Mouse (Mus musculus): ENCODE measurements around the gene Gsdma3. TPM values are rescaled to one million over a fixed set of nuclear protein-coding genes. Genes with fewer than 3 reads are reported as not detected.

Gene Gsdma3
- polyA plus RNA-seq, 1 experiment = not detected

DNA sequence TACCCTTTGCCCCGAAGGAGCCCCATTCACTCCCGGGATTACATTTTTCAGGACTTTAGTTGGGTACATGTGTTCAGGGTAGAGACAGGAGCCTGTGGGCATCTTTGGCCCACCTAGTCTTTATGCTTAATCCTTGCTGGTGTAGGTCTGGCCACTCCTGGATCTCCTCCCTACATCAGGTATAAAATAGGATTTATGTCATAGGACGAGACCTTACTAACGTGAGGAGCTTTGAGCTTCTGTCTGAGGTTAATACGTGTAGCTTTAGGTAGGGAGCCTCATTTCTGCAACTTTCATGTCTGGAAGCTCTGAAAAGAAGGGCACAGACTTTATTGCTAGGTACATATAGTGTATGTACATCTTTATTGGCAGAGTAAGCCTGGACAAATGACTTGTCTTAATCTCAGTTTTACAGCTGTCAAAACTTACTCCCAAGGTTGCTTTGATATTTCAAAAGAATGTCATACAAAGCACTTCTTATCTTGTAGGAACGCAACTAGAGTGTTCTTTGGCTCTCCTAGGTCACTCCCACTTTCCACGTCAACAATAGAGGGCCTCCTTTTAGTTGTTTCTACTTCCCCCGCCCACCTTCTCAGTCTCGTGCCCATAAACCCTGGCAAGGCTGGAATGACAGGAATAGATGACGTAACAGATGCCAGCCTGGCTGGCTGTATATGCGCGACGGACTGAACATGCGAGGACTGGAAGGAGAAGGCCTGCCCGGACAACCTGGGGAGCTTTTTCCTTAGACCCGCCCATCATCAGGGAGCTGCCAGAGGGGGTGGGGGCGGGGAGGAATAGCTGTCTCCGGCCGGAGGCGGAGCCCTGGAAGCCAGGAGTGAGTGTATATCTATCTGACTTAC, 38.2 kb upstream of the Gsdma3 start:
- peaks cover 9% of the 10 kb centered on the region; the same call in 1 of the 2 replicates for H3K4me1 ChIP-seq (ENCODE audit: control insufficient read depth, insufficient read depth, low read length)
- peak overlapping the region; percentile 87 for H3K27ac ChIP-seq (ENCODE audit: insufficient read depth, low read depth, low read length)
- peak overlapping the region; percentile 62 for H3K4me3 ChIP-seq (ENCODE audit: insufficient read depth, low read depth, low read length)
- no peaks in the 10 kb centered on the region for H3K27me3 ChIP-seq (replicated peaks; ENCODE audit: control insufficient read depth, insufficient read depth, low read length)
- whole genome bisulfite sequencing = 11% methylated on average over 20 of the region's 20 CpGs
- DNase-seq = peak; percentile 85
- TF ChIP-seq CTCF (conservative IDR thresholded peaks at IDR 0.05; ENCODE audit: insufficient read depth, insufficient read length, low read depth, low read length) (no peak), POLR2A (IDR thresholded peaks at IDR 0.05; ENCODE audit: low read depth, low read length) (no peak)
- H3K36me3 ChIP-seq (ENCODE audit: control insufficient read depth, insufficient read depth, low read length) = no peaks in the 10 kb centered on the region

- Histone ChIP-seq H3K27ac (ENCODE audit: insufficient read depth, low read depth, low read length) (peak overlapping the region; percentile 87; the same call in 1 of the 2 replicates), H3K4me3 (ENCODE audit: insufficient read depth, low read depth, low read length) (no peak overlapping the region), H3K36me3 (ENCODE audit: control insufficient read depth, insufficient read depth, low read length) (no peaks in the 10 kb centered on the region), H3K27me3 (replicated peaks; ENCODE audit: control insufficient read depth, insufficient read depth, low read length) (no peaks in the 10 kb centered on the region), H3K4me1 (ENCODE audit: control insufficient read depth, insufficient read depth, low read length) (peaks cover 9% of the 10 kb centered on the region; the same call in 1 of the 2 replicates)
- peak; percentile 33 for DNase-seq
- no peak for TF ChIP-seq POLR2A (IDR thresholded peaks at IDR 0.05; ENCODE audit: low read depth, low read length)
- no peak for TF ChIP-seq CTCF (conservative IDR thresholded peaks at IDR 0.05; ENCODE audit: insufficient read depth, insufficient read length, low read depth, low read length)
- WGBS = 42% methylated on average over 6 of the region's 6 CpGs
Observed at GRCm38 (mm10) chr11:98588833-98589281, 37.3 kb upstream of the Gsdma3 start.

DNA sequence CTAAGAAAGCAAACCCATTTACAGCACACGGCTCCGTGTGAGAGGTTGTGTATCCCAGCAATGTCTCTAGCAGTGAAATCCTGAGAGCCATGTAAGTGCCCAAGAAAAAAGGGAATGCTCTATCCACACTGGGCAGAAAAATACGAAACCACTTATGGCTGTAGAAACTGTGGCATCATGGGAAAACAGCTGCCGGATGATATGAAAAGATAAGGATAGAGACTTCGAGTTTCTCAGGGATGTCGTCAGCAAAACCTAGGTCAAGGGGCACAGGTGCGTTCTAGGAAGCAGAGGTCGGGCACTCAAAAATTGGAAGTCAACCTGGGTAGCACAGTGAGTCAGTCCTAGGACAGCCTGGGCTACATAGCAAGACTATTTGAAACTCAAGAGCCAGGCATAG, 36.9 kb upstream of the Gsdma3 start:
- Histone ChIP-seq H3K4me1 (ENCODE audit: control insufficient read depth, insufficient read depth, low read length) (peaks cover 9% of the 10 kb centered on the region; the same call in 1 of the 2 replicates), H3K27ac (ENCODE audit: insufficient read depth, low read depth, low read length) (0 out of 2 replicates have a peak overlapping the region, but pooled peaks have one; percentile 12), H3K36me3 (ENCODE audit: control insufficient read depth, insufficient read depth, low read length) (no peaks in the 10 kb centered on the region), H3K4me3 (ENCODE audit: insufficient read depth, low read depth, low read length) (no peak overlapping the region), H3K27me3 (replicated peaks; ENCODE audit: control insufficient read depth, insufficient read depth, low read length) (no peaks in the 10 kb centered on the region)
- TF ChIP-seq CTCF (conservative IDR thresholded peaks at IDR 0.05; ENCODE audit: insufficient read depth, insufficient read length, low read depth, low read length) = no peak
- TF ChIP-seq POLR2A (IDR thresholded peaks at IDR 0.05; ENCODE audit: low read depth, low read length) = no peak
- WGBS = 81% methylated on average over 8 of the region's 8 CpGs
- no peak for DNase-seq

- TF ChIP-seq POLR2A (IDR thresholded peaks at IDR 0.05; ENCODE audit: low read depth, low read length) = no peak
- TF ChIP-seq CTCF (conservative IDR thresholded peaks at IDR 0.05; ENCODE audit: insufficient read depth, insufficient read length, low read depth, low read length) = no peak
- H3K4me3 ChIP-seq (ENCODE audit: insufficient read depth, low read depth, low read length) = no peak overlapping the region
- no peak overlapping the region for H3K27ac ChIP-seq (ENCODE audit: insufficient read depth, low read depth, low read length)
- 41% methylated on average over 19 of the region's 19 CpGs for WGBS
- peak; percentile 48 for DNase-seq
- no peaks in the 10 kb centered on the region for H3K36me3 ChIP-seq (ENCODE audit: control insufficient read depth, insufficient read depth, low read length)
- H3K4me1 ChIP-seq (ENCODE audit: control insufficient read depth, insufficient read depth, low read length) = peaks cover 9% of the 10 kb centered on the region; the same call in 1 of the 2 replicates
- H3K27me3 ChIP-seq (replicated peaks; ENCODE audit: control insufficient read depth, insufficient read depth, low read length) = no peaks in the 10 kb centered on the region
Observed at GRCm38 (mm10) chr11:98590548-98591445, 35.4 kb upstream of the Gsdma3 start.

- WGBS = 68% methylated on average over 6 of the region's 6 CpGs
- H3K36me3 ChIP-seq (ENCODE audit: control insufficient read depth, insufficient read depth, low read length) = no peaks in the 10 kb centered on the region
- H3K27ac ChIP-seq (ENCODE audit: insufficient read depth, low read depth, low read length) = no peak overlapping the region
- no peak overlapping the region for H3K4me3 ChIP-seq (ENCODE audit: insufficient read depth, low read depth, low read length)
- DNase-seq = no peak
- TF ChIP-seq CTCF (conservative IDR thresholded peaks at IDR 0.05; ENCODE audit: insufficient read depth, insufficient read length, low read depth, low read length) = no peak
- no peak for TF ChIP-seq POLR2A (IDR thresholded peaks at IDR 0.05; ENCODE audit: low read depth, low read length)
- H3K4me1 ChIP-seq (ENCODE audit: control insufficient read depth, insufficient read depth, low read length) = peaks cover 4% of the 10 kb centered on the region; the same call in 1 of the 2 replicates
- no peaks in the 10 kb centered on the region; the same call in 1 of the 2 replicates for H3K27me3 ChIP-seq (replicated peaks; ENCODE audit: control insufficient read depth, insufficient read depth, low read length)
Observed at GRCm38 (mm10) chr11:98595021-98595420, 31.1 kb upstream of the Gsdma3 start.

GRCm38 (mm10) chr11:98595473-98595872, 30.7 kb upstream of the Gsdma3 start:
- Histone ChIP-seq H3K27ac (ENCODE audit: insufficient read depth, low read depth, low read length) (no peak overlapping the region), H3K36me3 (ENCODE audit: control insufficient read depth, insufficient read depth, low read length) (no peaks in the 10 kb centered on the region), H3K27me3 (replicated peaks; ENCODE audit: control insufficient read depth, insufficient read depth, low read length) (no peaks in the 10 kb centered on the region; the same call in 1 of the 2 replicates), H3K4me1 (ENCODE audit: control insufficient read depth, insufficient read depth, low read length) (peaks cover 3% of the 10 kb centered on the region; the same call in 1 of the 2 replicates), H3K4me3 (ENCODE audit: insufficient read depth, low read depth, low read length) (no peak overlapping the region)
- TF ChIP-seq POLR2A (IDR thresholded peaks at IDR 0.05; ENCODE audit: low read depth, low read length) = no peak
- DNase-seq = no peak
- 76% methylated on average over 10 of the region's 10 CpGs for WGBS
